Mouse (Mus musculus) kidney, postnatal 0 days (tissue): Measurements from ENCODE around the gene Cyp2c23. TPM values are rescaled to one million over a fixed set of nuclear protein-coding genes. Genes with fewer than 3 reads are reported as not detected.

Experiments
- ATAC-seq: fragments of 200-750 bp; cut with Nextera tagmentation; replicated peaks from 2 replicates; pipeline ENCODE4 v1.8.0; 2017; ENCODE audit warnings: low read depth, moderate number of reproducible peaks, moderate TSS enrichment, moderate library complexity; ENCODE audit not compliant: low FRiP score
- DNase-seq: peaks from one replicate; pipeline ENCODE4 v3.0.0-alpha.2; 2016; ENCODE audit warnings: low spot score
- H3K27ac ChIP-seq: fragments of 300-500 bp; sonication (generic); 2 replicates; pipeline ENCODE4 v1.5.1; 2014; ENCODE audit warnings: mild to moderate bottlenecking
- H3K27me3 ChIP-seq: fragments of 300-500 bp; sonication (generic); 2 replicates; pipeline ENCODE4 v1.6.1; 2014; ENCODE audit warnings: low read length, mixed read lengths; ENCODE audit not compliant: insufficient read depth
- H3K36me3 ChIP-seq: fragments of 300-500 bp; sonication (generic); 2 replicates; pipeline ENCODE4 v1.6.1; 2014; ENCODE audit warnings: low read length, mixed read lengths; ENCODE audit not compliant: insufficient read depth
- H3K4me1 ChIP-seq: fragments of 300-500 bp; sonication (generic); replicated peaks from 2 replicates; pipeline ENCODE4 v1.6.1; 2014; ENCODE audit warnings: antibody characterized with exemption, low read length, mixed read lengths; ENCODE audit not compliant: insufficient read depth
- H3K4me2 ChIP-seq: fragments of 300-500 bp; sonication (generic); 2 replicates; pipeline ENCODE4 v1.6.1; 2014; ENCODE audit warnings: mild to moderate bottlenecking, low read length, moderate library complexity, mixed read lengths
- H3K4me3 ChIP-seq: fragments of 300-500 bp; sonication (generic); replicated peaks from 2 replicates; pipeline ENCODE4 v1.5.1; 2014; ENCODE audit warnings: low read depth, low read length
- H3K9ac ChIP-seq: fragments of 300-500 bp; sonication (generic); 2 replicates; pipeline ENCODE4 v1.6.1; 2014; ENCODE audit warnings: low read depth, low read length
- H3K9me3 ChIP-seq: fragments of 300-500 bp; sonication (generic); replicated peaks from 2 replicates; pipeline ENCODE4 v1.6.1; 2016; ENCODE audit warnings: low read length, inconsistent platforms, mixed read lengths
- CTCF ChIP-seq: IDR thresholded peaks from 2 replicates; pipeline ENCODE4 v1.5.1; 2016; ENCODE audit warnings: antibody characterized with exemption, low read depth, mild to moderate bottlenecking, moderate library complexity
- WGBS: fragments of 180-500 bp; shearing (Covaris S2); extraction: QIAGEN DNeasy Blood & Tissue Kit; methylation state at CpG from one replicate; pipeline ENCODE4 v1.1.7; 2014; 5-methylcytosine and 5-hydroxymethylcytosine counted together
- polyA plus RNA-seq: library from polyadenylated mRNA; unstranded; fragments of >200 nt; fragmentation: Nextera tagmentation; extraction: Ambion mirVana; gene quantifications from 2 replicates; pipeline ENCODE4 v1.2.1, GENCODE M21; 2015

The Cyp2c23 gene
- polyA plus RNA-seq, 1 experiment from 2014 or later = 1.7 TPM

GRCm38 (mm10) chr19:44055173-44055826, 26.3 kb upstream of the Cyp2c23 start:
- no peak for ATAC-seq

GRCm38 (mm10) chr19:44050388-44050787, 21.4 kb upstream of the Cyp2c23 start:
- Histone ChIP-seq H3K27me3 (no peaks in the 10 kb centered on the region), H3K4me1 (no peaks in the 10 kb centered on the region), H3K9me3 (no peaks in the 10 kb centered on the region), H3K9ac (no peak overlapping the region), H3K4me3 (no peak overlapping the region), H3K27ac (no peak overlapping the region), H3K36me3 (peaks cover 14% of the 10 kb centered on the region; the same call in 1 of the 2 replicates), H3K4me2 (no peak overlapping the region)
- 80% methylated on average over 4 of the region's 4 CpGs for WGBS
- ATAC-seq (no peak), DNase-seq (no peak)
- no peak for TF ChIP-seq CTCF

More at GRCm38 (mm10) chr19:44055173-44055826, 26.3 kb upstream of the Cyp2c23 start:
- DNase-seq = no peak
- no peaks in the 10 kb centered on the region for H3K9me3 ChIP-seq
- H3K36me3 ChIP-seq = peaks cover 13% of the 10 kb centered on the region
- H3K27me3 ChIP-seq = no peaks in the 10 kb centered on the region
- H3K9ac ChIP-seq = no peak overlapping the region
- no peak overlapping the region for H3K4me3 ChIP-seq
- no peaks in the 10 kb centered on the region for H3K4me1 ChIP-seq
- no peak for TF ChIP-seq CTCF
- 77% methylated on average over 4 of the region's 4 CpGs for WGBS
- H3K27ac ChIP-seq = no peak overlapping the region
- H3K4me2 ChIP-seq = no peak overlapping the region

GRCm38 (mm10) chr19:44049282-44049681, 20.3 kb upstream of the Cyp2c23 start:
- H3K36me3 ChIP-seq = peaks cover 17% of the 10 kb centered on the region; the same call in 1 of the 2 replicates
- 58% methylated on average over 3 of the region's 3 CpGs for WGBS
- no peak overlapping the region for H3K4me2 ChIP-seq
- H3K9ac ChIP-seq = no peak overlapping the region
- H3K4me1 ChIP-seq = no peaks in the 10 kb centered on the region
- DNase-seq = no peak
- H3K27me3 ChIP-seq = no peaks in the 10 kb centered on the region
- TF ChIP-seq CTCF = no peak
- ATAC-seq = no peak
- H3K27ac ChIP-seq = no peak overlapping the region
- H3K9me3 ChIP-seq = no peaks in the 10 kb centered on the region
- no peak overlapping the region for H3K4me3 ChIP-seq

GRCm38 (mm10) chr19:44045847-44046246, 16.8 kb upstream of the Cyp2c23 start:
- Histone ChIP-seq H3K4me3 (no peak overlapping the region), H3K9me3 (no peaks in the 10 kb centered on the region), H3K9ac (no peak overlapping the region), H3K27ac (no peak overlapping the region), H3K4me1 (no peaks in the 10 kb centered on the region), H3K4me2 (no peak overlapping the region), H3K27me3 (no peaks in the 10 kb centered on the region), H3K36me3 (peaks cover 15% of the 10 kb centered on the region; the same call in 1 of the 2 replicates)
- no peak for TF ChIP-seq CTCF
- 76% methylated on average over 3 of the region's 3 CpGs for WGBS
- no peak for DNase-seq
- ATAC-seq = no peak

- Histone ChIP-seq H3K4me1 (no peaks in the 10 kb centered on the region), H3K4me2 (no peak overlapping the region), H3K4me3 (no peak overlapping the region), H3K27ac (no peak overlapping the region), H3K9ac (no peak overlapping the region), H3K36me3 (peaks cover 21% of the 10 kb centered on the region; the same call in 1 of the 2 replicates), H3K27me3 (no peaks in the 10 kb centered on the region), H3K9me3 (no peaks in the 10 kb centered on the region)
- 89% methylated on average over 5 of the region's 5 CpGs for WGBS
- ATAC-seq (no peak), DNase-seq (no peak)
- no peak for TF ChIP-seq CTCF
Observed at GRCm38 (mm10) chr19:44042121-44042520, 13.1 kb upstream of the Cyp2c23 start.

GRCm38 (mm10) chr19:44033396-44033795, 4.4 kb upstream of the Cyp2c23 start:
- H3K4me2 ChIP-seq = no peak overlapping the region
- ATAC-seq = no peak
- H3K27ac ChIP-seq = no peak overlapping the region
- no peaks in the 10 kb centered on the region for H3K4me1 ChIP-seq
- 88% methylated on average over 5 of the region's 5 CpGs for WGBS
- no peak for DNase-seq
- no peaks in the 10 kb centered on the region for H3K9me3 ChIP-seq
- no peak overlapping the region for H3K4me3 ChIP-seq
- peaks cover 16% of the 10 kb centered on the region; the same call in 1 of the 2 replicates for H3K36me3 ChIP-seq
- no peak for TF ChIP-seq CTCF
- no peak overlapping the region for H3K9ac ChIP-seq
- H3K27me3 ChIP-seq = no peaks in the 10 kb centered on the region
